Mouse (Mus musculus) left cerebral cortex, adult 9 months (tissue): ENCODE results near the gene Ncf1.

Experiments
- DNase-seq, 2 experiments: peaks; one replicate each; pipeline ENCODE4 v3.0.0; 2022; ENCODE audit warnings: low spot score in 2 of 2

The Ncf1 gene

GRCm38 (mm10) chr5:134229391-134229790 is at the start of gene Ncf1:
Ncf1 (minus strand) TSS chr5:134229625.
- DNase-seq = no peak

- no peak for DNase-seq
These were observed 47.7 kb upstream of the Ncf1 start for GRCm38 (mm10) chr5:134277109-134277508.

DNA sequence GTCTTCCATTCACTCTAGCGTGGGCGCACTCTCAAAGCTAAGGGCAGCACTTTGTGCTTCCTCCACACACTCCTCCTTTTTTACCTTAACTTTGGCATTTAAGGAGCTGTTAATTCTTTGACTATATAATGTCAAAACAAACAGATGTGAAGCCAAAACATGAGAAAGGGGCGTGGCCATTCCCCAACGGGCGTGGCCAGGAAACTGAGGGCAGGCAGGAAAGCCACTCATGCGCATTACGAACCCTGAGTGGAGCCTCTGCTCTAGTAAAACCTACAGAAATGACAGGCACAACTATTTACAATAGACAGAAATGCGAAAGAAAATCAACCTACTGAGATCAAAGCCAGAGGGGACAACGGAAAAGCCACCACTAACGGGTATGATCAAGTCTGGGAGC is 46.1 kb upstream of the Ncf1 start:
- no peak for DNase-seq

DNA sequence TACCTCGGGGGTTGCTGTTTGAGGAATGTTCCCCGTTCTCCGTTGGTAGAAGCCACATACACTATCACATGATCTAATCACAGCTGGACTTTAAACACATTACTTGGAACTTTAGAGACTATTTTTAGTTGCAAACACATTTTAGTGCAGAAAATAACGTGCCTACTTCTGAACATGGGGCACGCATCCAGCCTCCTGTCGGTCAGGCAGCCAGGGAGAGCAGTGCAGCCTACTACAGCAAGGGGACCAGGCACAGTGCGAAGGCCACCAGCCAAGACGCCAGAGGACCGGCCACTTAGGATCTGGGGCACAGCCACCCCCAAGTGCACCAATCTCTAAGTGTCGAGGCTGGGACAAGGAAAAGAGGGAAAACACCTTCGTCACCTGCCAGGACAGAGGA is 45.6 kb upstream of the Ncf1 start:
- DNase-seq = no peak

- no peak for DNase-seq
These were observed 44.3 kb upstream of the Ncf1 start for GRCm38 (mm10) chr5:134273761-134274160.

- DNase-seq = no peak
These were observed 43.3 kb upstream of the Ncf1 start for GRCm38 (mm10) chr5:134272761-134273160.

DNA sequence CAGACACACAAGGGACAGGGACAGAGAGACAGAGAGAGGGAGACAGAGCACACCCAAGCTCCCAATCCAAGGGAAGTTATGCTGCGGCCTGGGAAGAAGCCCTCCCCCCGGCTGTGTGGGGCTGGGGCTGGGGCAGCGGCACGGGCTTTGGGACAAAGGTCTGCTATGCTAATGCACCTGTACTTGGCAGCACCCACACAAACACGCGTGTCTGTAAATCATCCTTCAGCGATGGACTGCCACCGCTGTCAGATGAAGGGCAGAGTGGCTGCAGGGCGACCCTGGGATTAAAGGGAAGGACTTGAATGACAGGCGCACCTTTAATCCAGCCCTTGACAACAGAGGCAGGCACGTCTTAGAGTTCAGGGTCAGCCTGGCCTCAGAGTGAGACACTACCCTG is 42.0 kb upstream of the Ncf1 start:
- no peak for DNase-seq

DNA sequence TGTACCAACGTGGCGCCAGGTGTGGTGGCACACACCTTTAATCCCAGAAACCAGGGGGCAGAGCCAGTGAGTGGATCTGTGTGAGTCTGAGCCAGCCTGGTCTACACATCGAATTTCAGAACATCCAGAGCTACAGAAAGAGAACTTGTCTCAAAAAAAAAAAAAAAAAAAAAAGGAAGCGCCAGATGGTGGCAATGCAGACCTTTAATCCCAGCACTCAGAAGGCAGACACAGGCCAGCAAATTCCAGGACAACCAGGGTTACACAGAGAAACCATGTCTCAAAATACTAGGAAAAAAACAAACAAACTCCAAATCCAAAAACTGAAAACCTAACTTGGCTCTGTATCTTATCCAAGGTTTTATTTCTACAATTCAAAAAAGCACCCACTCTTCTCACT is 41.1 kb upstream of the Ncf1 start:
- DNase-seq = no peak

- no peak for DNase-seq
These were observed 40.3 kb upstream of the Ncf1 start for GRCm38 (mm10) chr5:134269751-134270150.

DNA sequence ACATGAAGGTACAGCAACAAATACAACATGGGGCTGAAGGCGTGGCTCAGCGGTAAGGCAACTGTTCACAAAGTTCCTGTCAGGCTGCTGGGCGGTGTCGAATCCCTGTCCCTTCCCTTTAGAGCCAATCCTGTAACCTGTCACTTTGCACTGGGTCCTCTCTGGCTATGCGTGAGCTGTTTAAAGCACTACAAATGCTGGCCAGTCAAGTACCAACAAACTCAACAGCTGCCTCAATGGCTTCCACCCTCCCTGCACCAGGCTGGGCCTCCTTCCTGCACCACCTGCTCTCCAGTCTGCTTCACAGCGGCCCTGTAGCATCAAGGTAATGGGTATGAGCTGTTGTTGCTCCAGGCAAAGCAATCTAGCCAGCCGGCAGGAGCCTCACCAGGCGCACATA is 39.3 kb upstream of the Ncf1 start:
- no peak for DNase-seq

DNA sequence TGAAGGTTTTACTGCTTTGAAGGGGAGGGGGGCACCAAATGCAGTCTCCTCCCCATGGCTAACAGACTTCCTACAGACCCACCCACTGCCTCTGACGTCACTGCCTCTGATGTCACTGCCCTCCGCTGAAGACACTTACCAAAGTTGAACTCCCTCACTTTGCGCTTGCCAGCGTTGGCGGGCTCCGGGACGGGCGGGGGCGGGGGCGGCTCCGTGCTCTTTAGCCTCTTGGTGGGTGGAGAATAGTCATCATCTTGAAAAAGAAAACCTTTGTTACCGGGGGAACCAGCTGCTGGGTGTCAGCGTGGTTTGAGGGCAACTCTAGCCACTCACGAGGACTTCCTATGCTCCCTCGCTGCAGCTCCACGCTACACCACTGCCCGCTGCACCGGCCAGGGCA is 37.0 kb upstream of the Ncf1 start:
- DNase-seq = no peak

GRCm38 (mm10) chr5:134265890-134266289 is 36.5 kb upstream of the Ncf1 start:
- DNase-seq = no peak

DNA sequence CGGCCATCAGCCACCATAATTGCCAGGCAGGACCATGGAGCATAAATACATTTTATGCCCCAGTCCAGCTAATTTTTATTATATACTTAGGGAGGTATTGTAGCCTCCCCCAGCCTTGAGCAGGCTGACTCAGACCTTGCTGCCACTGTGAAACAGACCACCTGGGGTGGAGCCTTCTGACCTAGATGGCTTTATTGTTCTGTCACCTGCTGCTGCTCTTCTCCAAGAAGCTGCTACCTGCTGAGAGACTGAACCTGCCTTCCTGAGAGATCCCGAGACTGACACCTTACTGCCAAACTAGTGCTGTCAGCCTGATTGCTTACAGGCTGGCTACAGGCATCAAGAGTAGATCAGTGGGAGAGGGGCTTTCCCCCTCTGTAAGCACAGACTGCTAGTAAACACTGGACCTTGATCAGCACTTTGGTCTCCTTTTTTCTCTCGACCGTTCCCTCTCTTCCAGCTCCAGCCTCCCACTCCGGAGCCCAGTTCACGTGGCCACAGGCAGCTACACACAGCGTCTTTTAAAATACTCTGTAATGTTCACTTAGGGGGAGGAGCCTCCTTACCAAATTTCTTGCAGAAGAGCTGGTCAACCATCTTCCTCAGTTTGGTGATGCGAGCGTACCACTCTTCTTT is 30.7 kb upstream of the Ncf1 start:
- DNase-seq = no peak

GRCm38 (mm10) chr5:134258934-134259333 is 29.5 kb upstream of the Ncf1 start:
- DNase-seq = no peak

GRCm38 (mm10) chr5:134258395-134258794 is 29.0 kb upstream of the Ncf1 start:
- no peak for DNase-seq

GRCm38 (mm10) chr5:134257349-134258031 is 28.1 kb upstream of the Ncf1 start:
- DNase-seq = no peak

DNA sequence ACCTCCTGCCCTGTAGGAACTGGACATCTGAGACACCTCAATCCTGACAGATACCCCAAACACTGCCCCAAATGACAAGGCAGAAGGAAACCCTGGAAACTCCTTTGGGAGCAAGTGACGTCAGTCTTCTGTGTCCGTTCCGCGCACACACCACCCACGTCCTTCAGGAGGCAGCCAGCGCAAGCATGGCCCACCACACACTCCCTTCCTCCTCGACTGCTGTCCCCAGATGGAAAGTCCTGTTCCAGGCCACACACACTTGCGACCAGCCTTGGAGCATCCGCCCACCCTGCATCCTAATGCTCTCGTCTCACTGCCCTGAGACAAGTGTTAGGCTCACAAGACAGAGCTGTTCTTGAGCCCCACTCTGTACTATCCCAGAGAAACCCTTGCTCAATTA is 25.9 kb upstream of the Ncf1 start:
- DNase-seq = peak in 1 of 2 experiments; percentile 49

DNA sequence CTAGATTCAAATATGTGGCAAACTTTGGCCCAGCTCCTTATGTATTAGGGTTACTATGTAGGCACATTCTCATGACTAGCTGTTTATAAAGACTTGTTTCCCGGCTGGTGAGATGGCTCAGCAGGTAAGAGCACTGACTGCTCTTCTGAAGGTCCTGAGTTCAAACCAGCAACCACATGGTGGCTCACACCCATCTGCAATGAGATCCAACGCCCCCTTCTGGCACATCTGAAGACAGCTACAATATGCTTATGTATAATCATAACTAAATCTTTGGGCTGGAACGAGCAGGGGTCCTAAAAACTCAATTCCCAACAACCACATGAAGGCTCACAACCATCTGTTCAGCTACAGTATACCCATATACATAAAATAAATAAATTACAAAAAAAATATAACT is 24.4 kb upstream of the Ncf1 start:
- DNase-seq = no peak

GRCm38 (mm10) chr5:134251083-134251482 is 21.7 kb upstream of the Ncf1 start:
- no peak for DNase-seq

GRCm38 (mm10) chr5:134250601-134251000 is 21.2 kb upstream of the Ncf1 start:
- DNase-seq = no peak

- DNase-seq = peak in 1 of 2 experiments; percentile 64
These were observed 19.8 kb upstream of the Ncf1 start for GRCm38 (mm10) chr5:134249245-134249649.

DNA sequence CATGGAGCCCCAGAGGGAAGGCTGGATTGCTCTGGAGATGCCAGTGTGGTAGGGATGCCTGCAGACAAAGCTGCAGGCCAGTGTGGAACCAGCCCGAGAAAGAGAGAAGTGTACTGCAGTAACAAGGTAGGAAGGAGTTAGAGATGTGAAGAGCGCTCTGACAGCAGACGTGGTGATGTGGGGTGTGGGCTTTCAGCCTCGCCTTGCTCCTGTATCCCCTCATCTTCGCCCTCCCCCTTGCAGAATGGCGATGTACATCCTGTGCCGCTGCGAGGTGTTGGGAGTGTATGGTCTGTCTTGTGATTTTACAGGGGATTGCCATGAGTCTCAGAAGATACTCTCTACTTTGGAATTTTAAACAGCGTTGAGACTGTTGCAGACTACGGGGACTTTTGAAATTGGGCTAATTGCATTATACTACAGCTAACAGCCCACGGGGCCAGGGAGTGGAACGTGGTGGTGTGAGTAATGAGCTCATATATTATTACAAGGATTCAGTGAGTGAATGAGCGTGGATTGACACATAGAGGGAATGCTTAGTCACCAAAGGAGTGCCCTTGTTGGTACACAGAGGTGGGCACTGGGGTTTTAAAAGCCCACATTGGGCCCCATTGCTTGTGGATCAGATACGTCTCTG is 19.3 kb upstream of the Ncf1 start:
- no peak for DNase-seq

DNA sequence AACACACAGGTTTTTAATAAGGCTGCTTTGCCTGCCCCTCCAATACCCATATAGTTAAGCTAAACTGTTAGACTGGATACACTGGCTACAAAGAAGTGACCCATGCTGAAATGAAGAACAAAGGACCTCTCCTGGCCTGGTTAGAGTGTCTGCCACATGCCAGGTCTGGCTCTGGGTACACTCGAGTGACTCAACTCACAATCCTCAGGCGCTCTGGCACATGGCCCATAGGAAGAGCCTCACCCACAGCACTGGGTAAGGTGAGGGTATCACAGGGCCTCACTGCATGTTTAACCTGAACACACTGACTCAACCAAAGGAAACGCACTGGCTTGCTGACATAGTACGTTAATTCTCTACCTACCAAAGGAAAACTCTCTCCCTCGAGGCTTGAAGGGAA is 16.7 kb upstream of the Ncf1 start:
- no peak for DNase-seq
